Mouse (Mus musculus): Measurements from ENCODE around the gene Cyp4f13. TPM values are rescaled to one million over a fixed set of nuclear protein-coding genes. Genes with fewer than 3 reads are reported as not detected.

Gene Cyp4f13
- polyA plus RNA-seq, 1 experiment from 2014 or later = 19.9 TPM

GRCm38 (mm10) chr17:32919123-32919522 is 28.1 kb downstream of the Cyp4f13 start:
- WGBS = 52% methylated on average over 2 of the region's 2 CpGs
- Histone ChIP-seq H3K4me2 (ENCODE audit: low read length) (no peak overlapping the region), H3K27ac (ENCODE audit: low read depth) (no peak overlapping the region), H3K27me3 (replicated peaks; ENCODE audit: control insufficient read depth, insufficient read depth, low read length) (no peaks in the 10 kb centered on the region), H3K9ac (ENCODE audit: low read length) (no peak overlapping the region), H3K4me3 (ENCODE audit: low read depth, low read length) (no peak overlapping the region), H3K9me3 (ENCODE audit: control insufficient read depth, low read length) (peaks cover 4% of the 10 kb centered on the region; the same call in 1 of the 2 replicates), H3K4me1 (replicated peaks; ENCODE audit: control insufficient read depth, insufficient read depth, low read length) (no peaks in the 10 kb centered on the region), H3K36me3 (ENCODE audit: control insufficient read depth, insufficient read depth, low read length) (no peaks in the 10 kb centered on the region)
- ATAC-seq (replicated peaks; ENCODE audit: low FRiP score, low TSS enrichment, low read depth) (no peak), DNase-seq (ENCODE audit: low spot score) (no peak)

- H3K27ac ChIP-seq (ENCODE audit: low read depth) = no peak within 1 kb of the TSS
- H3K4me2 ChIP-seq (ENCODE audit: low read length) = no peak within 1 kb of the TSS
- no peak for ATAC-seq (replicated peaks; ENCODE audit: low FRiP score, low TSS enrichment, low read depth)
- H3K4me3 ChIP-seq (ENCODE audit: low read depth, low read length) = no peak within 1 kb of the TSS
- WGBS = 75% methylated on average over 2 of the region's 2 CpGs
- no peaks in the 10 kb centered on the region for H3K4me1 ChIP-seq (replicated peaks; ENCODE audit: control insufficient read depth, insufficient read depth, low read length)
- DNase-seq (ENCODE audit: low spot score) = no peak
- no peaks in the 10 kb centered on the region for H3K36me3 ChIP-seq (ENCODE audit: control insufficient read depth, insufficient read depth, low read length)
- H3K9me3 ChIP-seq (ENCODE audit: control insufficient read depth, low read length) = peaks cover 4% of the 10 kb centered on the region; the same call in 1 of the 2 replicates
- no peaks in the 10 kb centered on the region for H3K27me3 ChIP-seq (replicated peaks; ENCODE audit: control insufficient read depth, insufficient read depth, low read length)
- no peak within 1 kb of the TSS for H3K9ac ChIP-seq (ENCODE audit: low read length)
Observed at GRCm38 (mm10) chr17:32917131-32917530, 30.1 kb downstream of the Cyp4f13 start, which contains the start of gene Cyp4f14. Cyp4f14 (minus strand) TSS chr17:32917342.

GRCm38 (mm10) chr17:32916075-32916474 is 31.1 kb downstream of the Cyp4f13 start:
- 25% methylated on average over 1 of the region's 1 CpGs for WGBS
- no peaks in the 10 kb centered on the region for H3K36me3 ChIP-seq (ENCODE audit: control insufficient read depth, insufficient read depth, low read length)
- H3K9ac ChIP-seq (ENCODE audit: low read length) = no peak overlapping the region
- peaks cover 2% of the 10 kb centered on the region; the same call in 1 of the 2 replicates for H3K9me3 ChIP-seq (ENCODE audit: control insufficient read depth, low read length)
- no peak overlapping the region for H3K4me2 ChIP-seq (ENCODE audit: low read length)
- peak; percentile 88 for ATAC-seq (replicated peaks; ENCODE audit: low FRiP score, low TSS enrichment, low read depth)
- DNase-seq (ENCODE audit: low spot score) = no peak
- no peaks in the 10 kb centered on the region for H3K27me3 ChIP-seq (replicated peaks; ENCODE audit: control insufficient read depth, insufficient read depth, low read length)
- H3K4me1 ChIP-seq (replicated peaks; ENCODE audit: control insufficient read depth, insufficient read depth, low read length) = no peaks in the 10 kb centered on the region
- H3K4me3 ChIP-seq (ENCODE audit: low read depth, low read length) = no peak overlapping the region
- no peak overlapping the region for H3K27ac ChIP-seq (ENCODE audit: low read depth)

- Histone ChIP-seq H3K4me3 (ENCODE audit: low read depth, low read length) (no peak overlapping the region), H3K9me3 (ENCODE audit: control insufficient read depth, low read length) (no peaks in the 10 kb centered on the region), H3K9ac (ENCODE audit: low read length) (no peak overlapping the region), H3K27me3 (replicated peaks; ENCODE audit: control insufficient read depth, insufficient read depth, low read length) (peaks cover 5% of the 10 kb centered on the region; the same call in 1 of the 2 replicates), H3K4me1 (replicated peaks; ENCODE audit: control insufficient read depth, insufficient read depth, low read length) (no peaks in the 10 kb centered on the region), H3K36me3 (ENCODE audit: control insufficient read depth, insufficient read depth, low read length) (no peaks in the 10 kb centered on the region), H3K27ac (ENCODE audit: low read depth) (no peak overlapping the region), H3K4me2 (ENCODE audit: low read length) (no peak overlapping the region)
- ATAC-seq (replicated peaks; ENCODE audit: low FRiP score, low TSS enrichment, low read depth) (no peak), DNase-seq (ENCODE audit: low spot score) (no peak)
- WGBS = 81% methylated on average over 10 of the region's 10 CpGs
Observed at GRCm38 (mm10) chr17:32906172-32906571, 41.0 kb downstream of the Cyp4f13 start.

DNA sequence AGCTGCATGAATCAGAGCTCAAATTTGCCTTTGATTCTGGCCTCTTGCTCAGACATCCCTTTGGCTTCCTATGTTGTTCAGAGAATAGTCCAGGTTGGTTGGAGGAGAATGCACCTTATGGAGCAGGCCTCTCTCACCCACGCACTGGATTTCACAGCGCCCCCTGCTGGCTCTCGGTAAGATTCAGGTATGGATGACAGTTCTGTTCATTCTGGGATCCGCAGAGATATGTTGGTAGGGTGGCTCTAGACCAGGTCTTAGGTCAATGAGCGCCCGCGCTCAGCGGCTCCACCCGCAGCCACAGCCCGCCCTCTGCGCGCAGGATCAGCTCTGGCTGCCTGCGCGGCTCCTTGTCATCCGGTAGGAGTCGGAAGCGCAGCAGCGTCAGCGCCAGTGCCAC is 42.0 kb downstream of the Cyp4f13 start:
- no peaks in the 10 kb centered on the region for H3K36me3 ChIP-seq (ENCODE audit: control insufficient read depth, insufficient read depth, low read length)
- H3K27ac ChIP-seq (ENCODE audit: low read depth) = no peak overlapping the region
- WGBS = 8% methylated on average over 19 of the region's 19 CpGs
- H3K4me2 ChIP-seq (ENCODE audit: low read length) = peak overlapping the region; percentile 33; the same call in 1 of the 2 replicates
- H3K9me3 ChIP-seq (ENCODE audit: control insufficient read depth, low read length) = no peaks in the 10 kb centered on the region
- no peak overlapping the region for H3K4me3 ChIP-seq (ENCODE audit: low read depth, low read length)
- DNase-seq (ENCODE audit: low spot score) (peak; percentile 77), ATAC-seq (replicated peaks; ENCODE audit: low FRiP score, low TSS enrichment, low read depth) (no peak)
- no peak overlapping the region for H3K9ac ChIP-seq (ENCODE audit: low read length)
- H3K27me3 ChIP-seq (replicated peaks; ENCODE audit: control insufficient read depth, insufficient read depth, low read length) = peaks cover 5% of the 10 kb centered on the region; the same call in 1 of the 2 replicates
- H3K4me1 ChIP-seq (replicated peaks; ENCODE audit: control insufficient read depth, insufficient read depth, low read length) = no peaks in the 10 kb centered on the region

DNA sequence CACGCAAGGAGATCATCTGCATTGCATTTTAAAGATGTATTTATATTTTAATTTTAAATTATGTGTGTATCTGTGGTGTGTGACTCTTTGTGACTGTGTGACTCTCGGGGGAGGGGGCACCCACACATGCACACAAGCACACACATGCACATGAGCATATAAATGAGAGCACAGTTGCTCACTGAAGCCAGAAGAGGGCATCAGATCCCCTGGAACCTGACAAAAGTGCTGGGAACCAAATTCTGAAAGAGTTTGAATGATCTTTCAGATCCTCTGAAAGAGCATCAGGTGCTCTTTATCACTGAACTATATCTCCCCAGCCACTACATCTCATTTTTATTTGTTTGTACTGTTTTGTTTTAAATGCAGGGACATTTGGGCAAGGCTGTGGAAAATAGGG is 42.8 kb downstream of the Cyp4f13 start:
- Histone ChIP-seq H3K27ac (ENCODE audit: low read depth) (no peak overlapping the region), H3K4me3 (ENCODE audit: low read depth, low read length) (no peak overlapping the region), H3K9ac (ENCODE audit: low read length) (no peak overlapping the region), H3K9me3 (ENCODE audit: control insufficient read depth, low read length) (no peaks in the 10 kb centered on the region), H3K4me1 (replicated peaks; ENCODE audit: control insufficient read depth, insufficient read depth, low read length) (no peaks in the 10 kb centered on the region), H3K4me2 (ENCODE audit: low read length) (no peak overlapping the region), H3K27me3 (replicated peaks; ENCODE audit: control insufficient read depth, insufficient read depth, low read length) (peaks cover 5% of the 10 kb centered on the region; the same call in 1 of the 2 replicates), H3K36me3 (ENCODE audit: control insufficient read depth, insufficient read depth, low read length) (no peaks in the 10 kb centered on the region)
- no peak for ATAC-seq (replicated peaks; ENCODE audit: low FRiP score, low TSS enrichment, low read depth)
- no peak for DNase-seq (ENCODE audit: low spot score)
- WGBS = 58% methylated on average over 2 of the region's 2 CpGs

GRCm38 (mm10) chr17:32901751-32902525 is 45.3 kb downstream of the Cyp4f13 start:
- H3K4me2 ChIP-seq (ENCODE audit: low read length) = no peak overlapping the region
- H3K9me3 ChIP-seq (ENCODE audit: control insufficient read depth, low read length) = no peaks in the 10 kb centered on the region
- H3K36me3 ChIP-seq (ENCODE audit: control insufficient read depth, insufficient read depth, low read length) = no peaks in the 10 kb centered on the region
- H3K9ac ChIP-seq (ENCODE audit: low read length) = no peak overlapping the region
- H3K4me3 ChIP-seq (ENCODE audit: low read depth, low read length) = no peak overlapping the region
- WGBS = 71% methylated on average over 1 of the region's 1 CpGs
- H3K27ac ChIP-seq (ENCODE audit: low read depth) = no peak overlapping the region
- H3K27me3 ChIP-seq (replicated peaks; ENCODE audit: control insufficient read depth, insufficient read depth, low read length) = peaks cover 5% of the 10 kb centered on the region; the same call in 1 of the 2 replicates
- no peaks in the 10 kb centered on the region for H3K4me1 ChIP-seq (replicated peaks; ENCODE audit: control insufficient read depth, insufficient read depth, low read length)
- DNase-seq (ENCODE audit: low spot score) (no peak), ATAC-seq (replicated peaks; ENCODE audit: low FRiP score, low TSS enrichment, low read depth) (no peak)

DNA sequence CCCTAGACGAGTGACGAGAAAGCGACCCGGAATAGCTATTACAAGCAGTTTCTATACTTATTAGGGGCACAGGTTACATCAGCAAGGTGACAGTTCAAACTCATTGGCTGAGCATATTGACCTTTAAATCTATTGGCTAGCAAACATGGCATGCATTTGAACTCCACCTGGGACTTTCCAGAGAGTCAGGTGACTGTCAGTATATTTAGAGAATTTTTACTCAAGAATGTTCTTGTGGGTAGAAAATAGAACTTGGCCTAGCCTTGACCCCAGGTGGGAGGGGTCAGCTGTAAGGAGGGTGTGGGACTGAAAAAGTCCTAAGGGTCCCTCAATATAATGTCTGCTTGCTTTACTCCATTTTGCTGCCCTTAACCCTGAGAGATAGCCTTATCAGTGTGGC is 51.8 kb downstream of the Cyp4f13 start:
- ATAC-seq (replicated peaks; ENCODE audit: low FRiP score, low TSS enrichment, low read depth) = no peak
- Histone ChIP-seq H3K4me2 (ENCODE audit: low read length) (no peak overlapping the region), H3K36me3 (ENCODE audit: control insufficient read depth, insufficient read depth, low read length) (no peaks in the 10 kb centered on the region), H3K9me3 (ENCODE audit: control insufficient read depth, low read length) (no peaks in the 10 kb centered on the region), H3K4me3 (ENCODE audit: low read depth, low read length) (no peak overlapping the region), H3K4me1 (replicated peaks; ENCODE audit: control insufficient read depth, insufficient read depth, low read length) (peaks cover 4% of the 10 kb centered on the region), H3K27ac (ENCODE audit: low read depth) (no peak overlapping the region), H3K27me3 (replicated peaks; ENCODE audit: control insufficient read depth, insufficient read depth, low read length) (no peaks in the 10 kb centered on the region), H3K9ac (ENCODE audit: low read length) (no peak overlapping the region)
- WGBS = 86% methylated on average over 4 of the region's 4 CpGs
- DNase-seq (ENCODE audit: low spot score) = no peak

DNA sequence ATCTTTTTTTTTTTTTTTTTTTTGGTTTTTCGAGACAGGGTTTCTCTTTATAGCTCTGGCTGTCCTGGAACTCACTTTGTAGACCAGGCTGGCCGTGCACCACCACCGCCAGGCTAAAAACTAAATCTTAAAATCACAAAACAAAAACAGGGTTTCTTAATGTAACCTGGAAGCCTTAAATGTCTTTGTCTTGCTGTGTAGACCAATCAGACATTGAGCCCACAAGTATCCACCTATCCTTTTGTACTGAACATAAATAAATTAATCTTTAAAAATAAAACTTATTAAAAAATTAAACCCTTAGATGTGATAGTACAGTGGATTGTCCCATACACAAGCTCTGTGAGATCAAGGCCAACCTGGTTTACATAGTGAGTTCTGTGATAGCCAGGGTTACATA is 53.3 kb downstream of the Cyp4f13 start:
- no peak for DNase-seq (ENCODE audit: low spot score)
- Histone ChIP-seq H3K4me2 (ENCODE audit: low read length) (no peak overlapping the region), H3K9me3 (ENCODE audit: control insufficient read depth, low read length) (no peaks in the 10 kb centered on the region), H3K36me3 (ENCODE audit: control insufficient read depth, insufficient read depth, low read length) (no peaks in the 10 kb centered on the region), H3K4me1 (replicated peaks; ENCODE audit: control insufficient read depth, insufficient read depth, low read length) (peaks cover 10% of the 10 kb centered on the region), H3K27me3 (replicated peaks; ENCODE audit: control insufficient read depth, insufficient read depth, low read length) (no peaks in the 10 kb centered on the region), H3K9ac (ENCODE audit: low read length) (no peak overlapping the region), H3K4me3 (ENCODE audit: low read depth, low read length) (no peak overlapping the region), H3K27ac (ENCODE audit: low read depth) (no peak overlapping the region)
- 87% methylated on average over 3 of the region's 3 CpGs for WGBS
- ATAC-seq (replicated peaks; ENCODE audit: low FRiP score, low TSS enrichment, low read depth) = no peak
